Mouse (Mus musculus) right cerebral cortex, postnatal 14 days (tissue): ENCODE data around the gene 3830403N18Rik.
"Not testable (repeated sequence)": the region's sequence is repeated elsewhere in the genome, so short reads cannot be mapped to it uniquely, and the experiment has no call there.

ENCODE experiments used
- DNase-seq: peaks from one replicate; pipeline ENCODE4 v3.0.0; 2022

The 3830403N18Rik gene

GRCm38 (mm10) chrX:56136336-56136909, at the start of gene 3830403N18Rik:
Gene 3830403N18Rik (plus strand): TSS chrX:56136572.
- DNase-seq, result not testable (repeated sequence)

GRCm38 (mm10) chrX:56151396-56151795, 15.0 kb downstream of the 3830403N18Rik start:
- DNase-seq, result no peak

- not testable (repeated sequence) for DNase-seq
These were observed 50.1 kb downstream of the 3830403N18Rik start for GRCm38 (mm10) chrX:56186449-56186848.
